Mouse (Mus musculus) forebrain, embryonic 13.5 days (tissue): Measurements from ENCODE around the gene Dnah1. TPM values are rescaled to one million over a fixed set of nuclear protein-coding genes. Genes with fewer than 3 reads are reported as not detected.

Experiments used
- ATAC-seq: fragments of 200-750 bp; cut with Nextera tagmentation; 2 replicates; pipeline ENCODE4 v1.8.0; 2017
- H3K27ac ChIP-seq: fragments of 300-500 bp; sonication (generic); 2 replicates; pipeline ENCODE4 v1.5.1; 2015; ENCODE audit warnings: inconsistent platforms, mild to moderate bottlenecking, moderate library complexity
- H3K27me3 ChIP-seq: fragments of 300-500 bp; sonication (generic); 2 replicates; pipeline ENCODE4 v1.6.1; 2015; ENCODE audit warnings: mild to moderate bottlenecking, inconsistent platforms
- H3K36me3 ChIP-seq: fragments of 300-500 bp; sonication (generic); 2 replicates; pipeline ENCODE4 v1.6.1; 2015; ENCODE audit warnings: mild to moderate bottlenecking, inconsistent platforms; ENCODE audit not compliant: poor library complexity, severe bottlenecking
- H3K4me1 ChIP-seq: fragments of 300-500 bp; sonication (generic); 2 replicates; pipeline ENCODE4 v1.6.1; 2015; ENCODE audit warnings: inconsistent platforms
- H3K4me2 ChIP-seq: fragments of 300-500 bp; sonication (generic); 2 replicates; pipeline ENCODE4 v1.6.1; 2015; ENCODE audit warnings: inconsistent platforms, mild to moderate bottlenecking, moderate library complexity
- H3K4me3 ChIP-seq: fragments of 300-500 bp; sonication (generic); 2 replicates; pipeline ENCODE4 v1.5.1; 2015; ENCODE audit warnings: mild to moderate bottlenecking, inconsistent platforms
- H3K9ac ChIP-seq: fragments of 300-500 bp; sonication (generic); 2 replicates; pipeline ENCODE4 v1.6.1; 2015; ENCODE audit warnings: mild to moderate bottlenecking, inconsistent platforms
- H3K9me3 ChIP-seq: fragments of 300-500 bp; sonication (generic); replicated peaks from 2 replicates; pipeline ENCODE4 v1.6.1; 2016; ENCODE audit warnings: inconsistent platforms
- WGBS: fragments of 180-500 bp; shearing (Covaris S2); methylation state at CpG from one replicate; pipeline ENCODE4 v1.1.7; 2015; 5-methylcytosine and 5-hydroxymethylcytosine counted together
- polyA plus RNA-seq: library from polyadenylated mRNA; unstranded; fragments of >200 nt; fragmentation: Nextera tagmentation; extraction: Ambion mirVana; gene quantifications from 2 replicates; pipeline ENCODE4 v1.2.1, GENCODE M21; 2015

Dnah1 gene
- polyA plus RNA-seq, 1 experiment from 2014 or later = 3.8 TPM

DNA sequence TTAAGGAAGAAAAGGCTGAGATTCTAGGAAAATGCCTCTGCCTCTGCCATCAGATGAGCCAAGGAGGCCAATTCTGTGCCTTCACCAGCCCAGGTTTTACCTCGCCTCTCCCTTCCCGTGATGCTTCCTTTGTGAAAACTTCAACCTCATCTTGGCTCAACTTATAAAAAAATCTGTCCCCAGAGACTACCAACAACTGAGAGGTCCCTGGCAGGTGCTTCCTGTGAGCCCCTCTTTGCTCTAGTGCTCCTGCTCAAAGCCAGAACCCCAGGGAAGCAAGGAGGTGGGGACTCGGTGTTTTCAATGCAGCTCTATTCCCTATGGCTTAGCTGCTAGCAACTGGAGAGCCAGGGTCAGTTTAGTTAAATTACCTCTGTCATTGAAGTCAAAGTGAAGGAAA lies 10.5 kb downstream of the Dnah1 start:
- Histone ChIP-seq H3K36me3 (no peaks in the 10 kb centered on the region), H3K4me3 (no peak overlapping the region), H3K4me1 (no peaks in the 10 kb centered on the region), H3K9ac (no peak overlapping the region), H3K27me3 (no peaks in the 10 kb centered on the region), H3K27ac (no peak overlapping the region), H3K9me3 (no peaks in the 10 kb centered on the region), H3K4me2 (no peak overlapping the region)
- 48% methylated on average over 3 of the region's 3 CpGs for WGBS
- no peak for ATAC-seq

DNA sequence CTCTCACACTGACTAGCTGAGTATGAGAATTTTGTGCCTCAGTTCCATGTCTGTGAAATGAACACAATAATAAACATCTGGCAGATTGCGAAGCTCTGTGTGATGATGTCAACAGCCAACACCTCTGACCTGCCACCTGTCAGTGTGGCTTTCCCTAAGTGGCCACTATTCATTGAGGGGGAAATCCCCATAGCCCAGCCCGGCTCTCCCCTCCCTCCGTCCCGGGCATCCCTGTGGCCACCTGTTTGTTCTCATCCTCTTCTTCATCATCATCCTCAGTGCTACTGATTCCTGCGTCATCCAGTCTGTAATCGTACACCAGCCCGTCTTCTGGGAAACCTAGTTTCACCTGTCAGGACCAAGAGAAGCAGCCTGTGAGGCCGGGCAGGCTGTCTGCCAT lies 38.0 kb downstream of the Dnah1 start:
- 89% methylated on average over 8 of the region's 8 CpGs for WGBS
- Histone ChIP-seq H3K4me1 (no peaks in the 10 kb centered on the region), H3K9me3 (no peaks in the 10 kb centered on the region), H3K27ac (no peak overlapping the region), H3K4me2 (no peak overlapping the region), H3K27me3 (no peaks in the 10 kb centered on the region), H3K9ac (no peak overlapping the region), H3K36me3 (no peaks in the 10 kb centered on the region), H3K4me3 (no peak overlapping the region)
- ATAC-seq = no peak

DNA sequence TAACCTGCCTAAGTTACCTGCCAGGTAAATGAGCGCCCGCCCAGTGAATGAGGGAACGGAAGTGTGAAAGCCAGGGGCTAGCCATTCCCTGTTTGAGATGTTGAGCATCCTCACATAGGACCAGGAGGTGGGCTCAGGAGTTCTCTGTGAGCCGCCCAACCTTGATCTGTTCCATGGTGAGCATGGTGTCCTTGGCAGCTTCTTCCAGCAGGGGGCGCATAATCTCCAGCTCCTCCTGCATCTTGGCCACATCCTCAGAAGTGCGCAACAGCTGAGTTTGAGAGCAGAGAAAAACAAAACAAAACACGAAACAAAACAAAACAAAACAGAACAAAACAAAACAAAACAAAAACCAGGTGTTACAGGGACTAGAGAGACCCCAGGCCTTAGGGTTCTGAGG lies 51.5 kb downstream of the Dnah1 start:
- H3K9me3 ChIP-seq = no peaks in the 10 kb centered on the region
- no peaks in the 10 kb centered on the region for H3K27me3 ChIP-seq
- no peak overlapping the region for H3K4me2 ChIP-seq
- no peak overlapping the region for H3K9ac ChIP-seq
- 25% methylated on average over 7 of the region's 7 CpGs for WGBS
- no peak overlapping the region for H3K4me3 ChIP-seq
- no peak overlapping the region for H3K27ac ChIP-seq
- peaks cover 24% of the 10 kb centered on the region for H3K4me1 ChIP-seq
- ATAC-seq = peak; percentile 40; the same call in 1 of the 2 replicates
- no peaks in the 10 kb centered on the region for H3K36me3 ChIP-seq

DNA sequence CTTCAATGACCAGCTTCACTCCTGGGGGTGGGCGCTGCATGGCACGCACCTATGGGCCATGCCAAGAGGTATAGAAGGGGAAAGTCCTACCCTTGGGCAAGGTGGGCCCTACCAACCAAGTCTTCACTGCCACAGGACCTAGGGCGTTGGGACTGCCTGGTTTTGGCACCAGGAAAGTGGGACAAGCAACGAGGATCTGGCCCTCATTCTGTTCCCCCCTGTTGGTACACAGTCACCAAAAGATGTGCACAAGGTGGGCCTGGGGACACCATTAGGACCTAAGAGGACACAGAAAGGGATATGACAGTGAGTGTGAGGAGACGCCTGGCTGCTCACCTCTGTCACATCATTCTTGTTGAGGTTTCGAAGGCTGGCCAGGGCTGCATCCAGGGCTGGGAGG lies 52.6 kb downstream of the Dnah1 start:
- no peak for ATAC-seq
- no peak overlapping the region for H3K27ac ChIP-seq
- 92% methylated on average over 6 of the region's 6 CpGs for WGBS
- H3K4me2 ChIP-seq = no peak overlapping the region
- no peak overlapping the region for H3K4me3 ChIP-seq
- H3K36me3 ChIP-seq = no peaks in the 10 kb centered on the region
- no peaks in the 10 kb centered on the region for H3K27me3 ChIP-seq
- no peaks in the 10 kb centered on the region for H3K9me3 ChIP-seq
- peaks cover 24% of the 10 kb centered on the region for H3K4me1 ChIP-seq
- H3K9ac ChIP-seq = no peak overlapping the region

DNA sequence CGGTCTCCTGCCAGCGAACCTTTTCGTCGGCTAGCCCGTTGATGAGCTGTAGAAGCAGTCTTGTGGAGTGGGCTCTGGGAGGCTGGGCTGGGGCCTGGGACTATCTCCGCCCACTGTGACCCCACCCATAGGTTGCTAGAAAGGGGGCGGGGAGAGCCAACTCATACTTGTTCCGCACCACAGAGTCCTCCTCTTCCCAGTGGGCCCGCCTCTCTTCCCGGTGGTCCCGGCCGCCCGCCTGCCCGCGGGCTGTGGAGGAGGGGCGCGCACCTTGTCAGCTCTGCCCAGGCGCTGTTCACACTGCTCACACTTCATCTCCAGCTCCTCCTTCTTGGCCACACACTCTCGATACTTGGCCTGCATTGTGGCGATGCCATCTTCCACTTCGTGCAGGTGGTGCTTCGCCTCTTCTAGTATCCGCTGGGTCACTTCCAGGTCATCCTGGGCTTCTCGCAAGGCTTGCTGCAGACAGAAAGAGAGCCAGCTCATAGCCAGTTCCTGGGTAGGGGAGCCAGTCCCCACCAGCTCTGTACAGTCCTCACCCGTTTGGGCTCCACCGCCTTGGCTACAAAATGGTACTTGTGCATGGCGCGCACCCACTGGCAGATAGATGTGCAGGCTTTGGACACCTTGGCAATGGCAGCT lies 54.1 kb downstream of the Dnah1 start:
- Histone ChIP-seq H3K27me3 (no peaks in the 10 kb centered on the region), H3K4me2 (peak overlapping the region; percentile 53), H3K36me3 (no peaks in the 10 kb centered on the region), H3K9me3 (no peaks in the 10 kb centered on the region), H3K9ac (peak overlapping the region; percentile 41; the same call in 1 of the 2 replicates), H3K27ac (peak overlapping the region; percentile 84), H3K4me3 (peak overlapping the region; percentile 25), H3K4me1 (peaks cover 24% of the 10 kb centered on the region)
- peak; percentile 62 for ATAC-seq
- WGBS = 14% methylated on average over 27 of the region's 28 CpGs

DNA sequence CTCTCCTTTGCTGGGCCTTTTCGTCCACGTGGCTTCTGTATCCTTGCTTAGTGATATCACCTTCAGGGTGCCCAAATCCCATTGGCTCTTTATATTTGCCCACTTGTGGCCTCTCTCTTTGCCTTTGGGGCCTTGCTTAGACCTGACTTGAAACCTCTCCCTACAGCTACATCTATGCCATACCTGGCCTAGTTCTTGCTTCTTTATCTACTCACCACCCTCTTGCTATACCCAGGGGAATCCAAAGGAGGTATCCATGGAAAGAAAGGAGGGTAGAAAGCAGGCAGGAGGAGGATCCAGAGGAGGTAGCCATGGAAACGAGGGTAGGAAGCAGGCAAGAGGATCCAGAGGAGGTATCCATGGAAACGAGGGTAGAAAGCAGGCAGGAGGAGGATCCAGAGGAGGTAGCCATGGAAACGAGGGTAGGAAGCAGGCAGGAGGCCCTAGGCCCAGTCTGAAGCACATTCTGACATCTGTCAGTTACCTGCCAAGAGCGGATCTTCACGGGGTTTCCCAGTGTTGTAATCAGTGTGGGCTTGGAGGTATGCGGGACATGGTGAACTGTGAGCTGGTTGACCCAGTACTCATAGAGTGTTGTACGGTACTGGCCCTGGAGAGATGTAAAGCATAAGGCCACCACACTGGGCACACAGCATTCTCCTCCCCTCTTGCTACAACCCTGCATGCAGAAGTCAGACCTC lies 55.2 kb downstream of the Dnah1 start:
- peaks cover 24% of the 10 kb centered on the region for H3K4me1 ChIP-seq
- peak overlapping the region; percentile 25 for H3K4me3 ChIP-seq
- H3K4me2 ChIP-seq = peak overlapping the region; percentile 53
- ATAC-seq = peak; percentile 75
- H3K36me3 ChIP-seq = peaks cover 4% of the 10 kb centered on the region; the same call in 1 of the 2 replicates
- WGBS = 31% methylated on average over 9 of the region's 9 CpGs
- H3K9ac ChIP-seq = peak overlapping the region; percentile 41; the same call in 1 of the 2 replicates
- H3K27me3 ChIP-seq = no peaks in the 10 kb centered on the region
- H3K27ac ChIP-seq = peak overlapping the region; percentile 84
- no peaks in the 10 kb centered on the region for H3K9me3 ChIP-seq

DNA sequence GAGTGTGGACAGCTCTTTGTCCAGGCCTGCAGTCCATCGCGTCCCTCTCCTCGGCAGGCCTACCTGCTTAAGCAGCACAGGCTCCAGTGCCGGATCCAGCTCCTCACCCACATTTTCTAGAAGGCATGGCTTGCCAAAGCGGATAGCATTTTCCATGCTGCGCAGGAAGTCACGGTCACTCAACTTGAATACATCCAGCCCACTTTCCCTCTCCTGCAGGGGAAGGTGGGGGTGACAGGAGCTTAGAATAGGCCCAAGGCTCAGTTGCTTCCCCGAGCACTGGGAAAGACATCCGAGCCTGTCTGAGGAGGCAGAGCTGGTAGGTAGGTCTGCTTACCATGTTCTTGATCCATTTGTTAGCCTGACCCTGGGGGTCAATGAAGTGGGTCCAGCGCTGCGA lies 56.0 kb downstream of the Dnah1 start:
- Histone ChIP-seq H3K4me3 (no peak overlapping the region), H3K27me3 (no peaks in the 10 kb centered on the region), H3K27ac (peak overlapping the region; percentile 32), H3K9ac (no peak overlapping the region), H3K9me3 (no peaks in the 10 kb centered on the region), H3K4me2 (no peak overlapping the region), H3K36me3 (peaks cover 11% of the 10 kb centered on the region; the same call in 1 of the 2 replicates), H3K4me1 (peaks cover 24% of the 10 kb centered on the region)
- WGBS = 92% methylated on average over 11 of the region's 11 CpGs
- ATAC-seq = no peak

DNA sequence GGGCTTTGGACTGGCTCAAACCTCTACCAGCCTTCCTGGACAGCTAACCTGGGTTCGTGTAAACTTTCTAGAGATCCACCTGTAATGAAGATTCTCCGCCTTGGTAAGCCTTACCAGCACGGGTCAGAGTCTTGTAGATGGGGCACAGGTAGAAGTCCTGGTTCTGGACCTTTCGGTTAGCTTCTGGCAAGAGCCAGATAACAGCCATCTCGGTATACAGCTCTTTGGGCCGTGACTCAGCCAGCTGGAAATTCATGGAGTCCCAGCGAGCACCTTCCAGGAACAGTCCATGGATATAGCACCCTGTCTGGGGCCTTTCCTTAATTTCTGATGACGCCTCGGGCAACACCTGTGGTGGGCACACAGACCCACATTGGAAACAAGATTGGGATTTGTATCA lies 62.8 kb downstream of the Dnah1 start:
- H3K4me1 ChIP-seq = no peaks in the 10 kb centered on the region
- peaks cover 76% of the 10 kb centered on the region for H3K36me3 ChIP-seq
- WGBS = 93% methylated on average over 9 of the region's 9 CpGs
- no peak overlapping the region for H3K27ac ChIP-seq
- H3K9me3 ChIP-seq = no peaks in the 10 kb centered on the region
- ATAC-seq = no peak
- H3K9ac ChIP-seq = no peak overlapping the region
- no peak overlapping the region for H3K4me2 ChIP-seq
- no peak overlapping the region for H3K4me3 ChIP-seq
- no peaks in the 10 kb centered on the region for H3K27me3 ChIP-seq

DNA sequence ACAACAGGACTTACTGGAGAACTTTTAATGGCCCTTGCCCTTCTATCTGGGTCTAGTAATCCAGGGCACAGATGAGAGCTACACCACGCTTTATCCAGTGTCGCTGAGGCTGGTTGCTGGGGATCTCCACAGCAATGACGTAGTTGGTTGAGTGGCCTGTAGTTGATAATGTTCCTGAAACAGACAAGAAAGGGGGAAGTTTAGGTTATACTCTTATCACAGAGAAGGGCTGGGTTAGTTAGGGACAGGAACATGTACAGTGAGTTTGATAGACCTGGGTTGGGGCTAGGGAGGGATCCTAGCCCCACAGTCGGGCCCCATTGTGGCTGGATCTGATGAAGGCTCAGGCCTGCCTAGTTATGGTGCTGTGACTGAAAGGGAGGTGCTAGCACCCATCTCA lies 63.3 kb downstream of the Dnah1 start:
- H3K36me3 ChIP-seq = peaks cover 82% of the 10 kb centered on the region
- H3K9ac ChIP-seq = no peak overlapping the region
- H3K27ac ChIP-seq = no peak overlapping the region
- H3K4me1 ChIP-seq = no peaks in the 10 kb centered on the region
- WGBS = 97% methylated on average over 4 of the region's 4 CpGs
- no peak overlapping the region for H3K4me2 ChIP-seq
- ATAC-seq = no peak
- no peak overlapping the region for H3K4me3 ChIP-seq
- H3K27me3 ChIP-seq = no peaks in the 10 kb centered on the region
- no peaks in the 10 kb centered on the region for H3K9me3 ChIP-seq

DNA sequence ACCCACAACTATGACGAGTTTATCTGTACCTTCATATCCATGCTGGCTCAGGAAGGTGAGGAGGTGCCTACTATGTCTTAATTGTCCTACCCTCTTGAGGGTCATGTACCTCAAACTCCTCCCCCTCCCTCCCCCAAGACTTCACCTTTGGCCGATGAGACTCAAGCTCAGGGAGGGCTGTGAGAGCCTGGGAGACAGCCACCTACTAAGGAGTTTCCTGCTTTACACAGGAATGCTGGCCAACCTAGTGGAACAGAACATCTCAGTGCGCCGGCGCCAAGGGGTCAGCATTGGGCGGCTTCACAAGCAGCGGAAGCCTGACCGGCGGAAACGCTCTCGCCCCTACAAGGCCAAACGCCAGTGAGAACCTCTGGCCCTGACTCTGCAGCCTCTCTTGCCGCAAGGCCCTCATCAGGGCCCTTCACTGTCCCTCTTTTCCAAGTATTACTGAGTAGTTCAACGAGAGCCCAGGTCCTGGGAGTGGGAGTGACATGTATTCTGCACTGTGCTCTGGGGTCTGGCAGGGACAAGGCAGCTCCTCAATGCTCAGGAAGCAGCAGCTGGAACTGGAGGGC lies 65.1 kb downstream of the Dnah1 start:
- Histone ChIP-seq H3K4me1 (no peaks in the 10 kb centered on the region), H3K9me3 (no peaks in the 10 kb centered on the region), H3K4me3 (no peak overlapping the region), H3K27me3 (no peaks in the 10 kb centered on the region), H3K4me2 (no peak overlapping the region), H3K27ac (no peak overlapping the region), H3K9ac (no peak overlapping the region), H3K36me3 (peaks cover 97% of the 10 kb centered on the region)
- 98% methylated on average over 14 of the region's 14 CpGs for WGBS
- no peak for ATAC-seq

DNA sequence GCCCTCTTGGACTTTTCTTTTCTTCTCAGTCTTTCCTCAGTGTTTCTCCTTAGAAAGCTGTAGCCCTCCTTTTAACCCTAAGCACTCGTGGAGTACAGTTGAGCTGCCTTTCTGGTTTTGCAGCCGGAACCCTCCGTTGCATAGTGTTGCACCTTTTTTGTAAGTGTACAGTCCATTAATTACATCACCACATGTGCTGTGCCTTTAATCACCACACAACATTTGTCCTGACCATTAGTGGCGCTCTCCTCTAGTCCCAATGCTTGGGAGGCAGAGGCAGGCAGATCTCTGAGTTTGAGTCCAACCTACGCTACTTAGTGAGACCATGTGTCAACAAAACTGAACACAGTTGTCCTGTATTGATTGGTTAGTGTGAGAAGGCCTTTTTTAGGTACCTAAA lies 71.6 kb downstream of the Dnah1 start:
- Histone ChIP-seq H3K36me3 (peaks cover 46% of the 10 kb centered on the region), H3K4me2 (peak overlapping the region; percentile 84), H3K27ac (no peak overlapping the region), H3K9ac (peak overlapping the region; percentile 96), H3K9me3 (no peaks in the 10 kb centered on the region), H3K27me3 (no peaks in the 10 kb centered on the region), H3K4me3 (peak overlapping the region; percentile 62), H3K4me1 (peaks cover 19% of the 10 kb centered on the region)
- no peak for ATAC-seq
- 87% methylated on average over 5 of the region's 5 CpGs for WGBS

DNA sequence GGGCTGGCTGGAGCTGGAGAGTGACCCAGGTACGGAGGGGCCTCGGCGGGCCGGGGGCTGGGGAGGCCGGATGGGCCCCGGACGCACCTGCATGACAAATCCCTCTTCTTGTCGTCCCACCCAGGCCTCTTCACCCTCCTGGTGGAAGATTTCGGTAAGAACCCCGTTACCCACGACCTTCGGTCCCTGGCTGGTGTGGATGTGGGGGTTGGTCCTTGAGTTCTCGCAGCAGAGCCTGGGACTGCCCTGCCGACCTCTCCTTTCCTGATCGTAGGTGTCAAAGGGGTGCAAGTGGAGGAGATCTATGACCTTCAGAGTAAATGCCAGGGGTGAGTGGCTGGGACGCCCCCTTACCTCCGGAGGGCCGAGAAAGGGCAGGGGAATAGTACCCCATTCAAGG lies 72.1 kb downstream of the Dnah1 start:
- Histone ChIP-seq H3K4me2 (peak overlapping the region; percentile 84), H3K27me3 (no peaks in the 10 kb centered on the region), H3K9me3 (no peaks in the 10 kb centered on the region), H3K9ac (peak overlapping the region; percentile 96), H3K36me3 (peaks cover 42% of the 10 kb centered on the region), H3K27ac (peak overlapping the region; percentile 40; the same call in 1 of the 2 replicates), H3K4me3 (peak overlapping the region; percentile 62), H3K4me1 (peaks cover 19% of the 10 kb centered on the region)
- no peak for ATAC-seq
- whole genome bisulfite sequencing = 3% methylated on average over 18 of the region's 18 CpGs
